Mouse (Mus musculus) neural tube, embryonic 10.5 days (tissue): ENCODE data around the gene Hrh3.

Experiments used
- DNase-seq: peaks from one replicate; pipeline ENCODE4 v3.0.0-alpha.2; 2017; ENCODE audit warnings: low spot score; ENCODE audit errors: extremely low spot score

The Hrh3 gene

GRCm38 (mm10) chr2:180107081-180107480 lies 2.8 kb upstream of the Hrh3 start:
- no peak for DNase-seq

DNA sequence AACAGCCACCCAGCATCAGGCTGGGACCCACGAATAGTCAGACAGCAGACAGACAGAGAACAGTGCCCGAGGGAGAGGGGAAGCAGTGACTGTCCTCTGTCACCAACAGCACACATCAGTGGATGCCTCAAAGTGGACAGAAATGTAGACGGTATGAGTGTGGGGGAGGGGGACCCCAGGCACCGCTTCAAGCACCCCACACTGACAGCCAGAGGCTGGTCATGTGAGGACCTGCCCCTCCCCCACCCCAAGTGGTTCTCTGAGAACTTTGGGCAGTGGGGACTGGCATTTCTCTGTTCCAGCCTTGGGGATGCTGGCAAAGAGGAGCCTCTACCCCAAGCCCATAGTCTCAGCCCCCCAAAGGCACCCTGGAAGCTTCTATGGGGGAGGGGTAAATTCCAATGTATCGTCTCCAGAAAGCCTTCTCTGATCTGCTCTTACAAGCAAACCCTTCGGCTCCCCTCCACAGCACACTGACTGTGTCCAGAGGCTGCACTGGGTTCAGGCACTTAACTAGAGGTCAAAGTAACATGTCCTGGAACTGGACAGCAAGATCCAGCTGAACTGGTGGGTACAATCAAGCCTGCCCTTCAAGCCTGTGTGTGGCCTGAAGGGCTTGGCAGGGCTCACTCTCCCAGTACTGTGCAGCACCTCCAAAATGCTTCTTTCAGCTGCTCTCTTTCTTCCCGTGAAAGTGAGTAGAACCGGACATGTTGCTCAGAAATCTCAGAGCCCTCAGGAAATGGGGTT lies 1.3 kb upstream of the Hrh3 start:
- DNase-seq, result no peak

- no peak for DNase-seq
These were observed 530 bp upstream of the Hrh3 start for GRCm38 (mm10) chr2:180104659-180105377.

- peak; percentile 37 for DNase-seq
These were observed 924 bp downstream of the Hrh3 start for GRCm38 (mm10) chr2:180103151-180103977.

- no peak for DNase-seq
These were observed 4.8 kb downstream of the Hrh3 start for GRCm38 (mm10) chr2:180099529-180099928.

DNA sequence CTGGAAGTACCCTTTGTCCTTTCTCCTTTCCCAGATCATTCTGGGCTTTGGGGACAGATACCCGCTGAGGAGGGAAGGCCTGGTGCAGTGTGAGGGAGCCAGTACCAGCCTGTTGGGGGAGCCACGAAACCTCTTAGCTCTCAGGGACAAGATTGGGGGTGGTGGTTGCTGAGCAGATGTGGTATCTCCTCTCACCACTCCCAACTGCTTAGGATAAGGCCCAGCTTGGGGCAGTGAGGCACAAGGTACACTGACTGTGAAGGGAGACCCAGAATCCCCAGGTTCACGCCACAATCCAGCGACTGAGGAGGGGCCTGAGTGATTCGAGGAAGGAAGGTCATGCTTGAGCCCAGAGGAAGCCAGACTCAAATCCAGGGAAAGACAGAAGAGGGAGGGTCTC lies 6.1 kb downstream of the Hrh3 start:
- DNase-seq, result no peak

DNA sequence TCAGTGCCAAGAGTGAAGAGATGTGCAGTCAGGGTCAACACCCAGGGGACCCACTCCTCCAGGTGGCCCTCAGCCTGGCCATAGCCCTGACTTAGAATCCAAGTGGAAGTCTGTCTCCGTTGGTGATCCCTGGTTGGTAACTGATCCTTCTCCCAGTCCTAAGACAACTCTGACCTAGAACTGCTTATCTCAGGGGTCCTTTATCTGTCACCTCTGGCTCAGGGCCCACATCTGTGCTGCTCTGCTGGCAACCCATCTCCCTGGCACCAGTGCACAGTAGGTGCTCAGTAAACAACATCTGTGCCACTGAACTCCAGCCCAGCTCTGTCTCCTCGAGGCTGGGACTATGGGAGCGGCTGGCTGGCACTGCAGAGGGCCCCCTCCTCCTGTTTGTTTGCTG lies 6.7 kb downstream of the Hrh3 start:
- DNase-seq, result no peak

GRCm38 (mm10) chr2:180095711-180096110 lies 8.6 kb downstream of the Hrh3 start:
- DNase-seq, result no peak

- no peak for DNase-seq
These were observed 14.0 kb downstream of the Hrh3 start for GRCm38 (mm10) chr2:180090285-180090684.

GRCm38 (mm10) chr2:180087472-180087871 lies 16.8 kb downstream of the Hrh3 start:
- DNase-seq, result no peak

GRCm38 (mm10) chr2:180086637-180087027 lies 17.7 kb downstream of the Hrh3 start:
- no peak for DNase-seq

DNA sequence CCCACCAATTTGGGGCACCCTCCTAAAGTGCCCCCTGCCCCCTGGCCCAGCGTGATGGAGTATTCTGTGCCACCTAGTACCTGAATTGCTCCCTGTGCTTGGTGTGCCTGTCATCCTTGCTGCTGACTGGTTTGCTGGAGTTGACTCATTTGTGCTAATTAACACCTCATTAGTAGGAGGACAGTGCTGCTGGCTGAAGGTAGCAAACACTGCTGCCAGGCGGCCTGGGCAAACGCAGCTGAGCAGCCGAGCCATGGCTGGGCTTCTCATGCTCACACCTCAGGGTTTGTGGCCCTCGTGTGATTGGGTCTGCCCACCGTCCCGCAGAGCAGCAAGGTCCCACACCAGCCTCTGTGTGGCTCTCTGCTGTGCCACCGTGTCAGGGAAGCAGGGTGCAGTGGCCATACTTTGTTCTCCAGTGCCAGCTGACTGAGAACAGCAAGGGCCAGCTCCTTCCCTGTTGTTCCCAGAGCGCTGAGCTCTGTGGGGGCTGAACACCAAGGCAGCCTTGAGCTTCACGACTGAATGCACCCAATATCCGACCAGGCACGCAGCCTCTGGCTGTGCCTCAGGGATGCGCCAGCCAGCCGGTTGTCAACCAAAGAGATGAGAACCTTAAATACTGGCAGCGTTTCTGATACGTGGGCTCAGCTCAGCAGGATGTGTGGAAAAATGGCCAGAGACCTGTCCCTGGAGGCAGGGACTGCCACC lies 18.2 kb downstream of the Hrh3 start:
- DNase-seq, result no peak

DNA sequence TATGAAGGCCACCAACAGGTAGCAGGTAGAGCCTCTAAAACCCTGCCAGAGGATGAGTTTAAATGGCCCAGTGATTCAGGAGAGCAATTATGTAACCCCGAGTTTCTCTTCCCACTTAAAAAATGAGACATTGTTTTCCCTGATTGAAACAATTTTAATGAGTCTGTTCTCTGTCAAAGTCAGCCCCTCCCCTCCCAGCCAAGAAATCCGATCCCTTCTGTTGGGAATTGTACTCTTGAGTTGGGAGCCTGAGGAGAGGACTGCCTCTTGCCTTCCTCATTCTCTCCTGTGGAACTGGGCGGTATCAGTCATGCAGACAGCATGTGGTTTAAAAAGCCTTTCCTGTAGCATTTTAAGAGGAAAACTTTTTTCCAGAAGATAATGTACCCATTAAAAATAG lies 19.7 kb downstream of the Hrh3 start:
- DNase-seq, result no peak

DNA sequence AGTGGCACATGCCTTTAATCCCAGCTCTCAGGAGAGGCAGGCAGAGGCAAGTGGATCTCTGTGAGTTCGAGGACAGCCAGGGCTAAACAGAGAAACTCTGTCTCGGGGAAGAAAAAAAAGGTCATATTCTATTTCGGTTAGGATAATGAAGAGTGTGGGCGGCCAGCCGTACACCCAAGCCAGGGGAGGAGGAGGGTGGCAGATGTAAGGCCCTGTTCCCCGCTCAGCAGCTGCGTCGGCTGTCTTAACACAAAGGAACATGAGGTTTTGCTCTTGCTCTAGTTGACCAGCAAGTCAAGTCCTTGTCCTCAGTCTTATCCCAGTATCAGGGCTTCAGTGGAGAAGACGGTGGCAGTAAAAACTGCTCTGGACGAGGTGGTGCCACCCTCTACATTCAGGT lies 21.2 kb downstream of the Hrh3 start:
- DNase-seq, result no peak

DNA sequence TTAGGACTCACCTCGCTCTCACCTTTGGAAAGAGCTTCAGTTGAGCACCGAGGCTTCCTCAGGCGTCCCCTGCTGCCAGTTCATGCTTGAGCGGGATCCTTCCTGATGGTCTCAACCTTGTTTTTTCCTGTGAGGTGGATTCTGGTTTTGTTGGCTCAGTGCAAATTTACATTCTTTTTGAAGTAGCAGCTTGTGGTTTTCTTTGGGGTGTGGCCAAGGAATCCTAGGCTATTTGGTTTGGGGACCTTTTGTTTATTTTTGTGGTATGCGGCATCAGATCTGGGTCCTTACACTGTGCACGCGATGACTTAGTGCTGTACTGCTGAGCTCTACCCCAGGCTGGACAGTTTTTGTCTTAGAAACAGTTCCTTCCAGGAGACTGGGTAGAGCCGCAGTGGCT lies 23.6 kb downstream of the Hrh3 start:
- DNase-seq, result no peak

- DNase-seq, result no peak
These were observed 26.7 kb downstream of the Hrh3 start for GRCm38 (mm10) chr2:180077622-180078021.

GRCm38 (mm10) chr2:180072886-180073285 lies 31.4 kb downstream of the Hrh3 start:
- DNase-seq, result no peak

DNA sequence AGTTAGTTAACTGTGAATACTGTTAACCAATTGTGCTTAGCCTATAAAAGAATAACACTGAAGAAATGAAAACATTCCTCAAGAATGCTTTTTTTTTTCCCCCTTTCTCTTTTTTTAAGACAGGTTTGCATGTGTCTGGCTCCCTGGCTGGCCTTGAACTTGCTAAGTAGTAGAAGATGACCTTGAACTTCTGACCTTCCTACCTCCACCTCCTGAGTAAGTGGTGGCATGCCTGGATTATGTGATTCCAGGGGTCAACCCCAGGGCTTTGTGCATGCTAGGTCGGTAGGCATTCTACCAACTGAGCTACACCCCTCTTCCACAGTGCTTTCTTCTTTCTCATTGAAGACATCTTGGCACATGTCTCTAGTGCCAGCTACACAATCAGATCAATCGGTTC lies 32.6 kb downstream of the Hrh3 start:
- no peak for DNase-seq

- peak; percentile 96 for DNase-seq
These were observed 33.5 kb downstream of the Hrh3 start, which contains the start of gene Mtg2 for GRCm38 (mm10) chr2:180070481-180071453. Gene Mtg2 (plus strand): TSS chr2:180070588.

GRCm38 (mm10) chr2:180069770-180070480 lies 34.4 kb downstream of the Hrh3 start:
- DNase-seq, result no peak
